Mouse (Mus musculus) right cerebral cortex, adult 18-20 months (tissue): Measurements from ENCODE around the gene Ndufv1.
"Not testable (repeated sequence)": the region's sequence is repeated elsewhere in the genome, so short reads cannot be mapped to it uniquely, and the experiment has no call there.

Experiments used
- DNase-seq: peaks from one replicate; pipeline ENCODE4 v3.0.0; 2022; ENCODE audit warnings: mixed read lengths

Gene Ndufv1

DNA sequence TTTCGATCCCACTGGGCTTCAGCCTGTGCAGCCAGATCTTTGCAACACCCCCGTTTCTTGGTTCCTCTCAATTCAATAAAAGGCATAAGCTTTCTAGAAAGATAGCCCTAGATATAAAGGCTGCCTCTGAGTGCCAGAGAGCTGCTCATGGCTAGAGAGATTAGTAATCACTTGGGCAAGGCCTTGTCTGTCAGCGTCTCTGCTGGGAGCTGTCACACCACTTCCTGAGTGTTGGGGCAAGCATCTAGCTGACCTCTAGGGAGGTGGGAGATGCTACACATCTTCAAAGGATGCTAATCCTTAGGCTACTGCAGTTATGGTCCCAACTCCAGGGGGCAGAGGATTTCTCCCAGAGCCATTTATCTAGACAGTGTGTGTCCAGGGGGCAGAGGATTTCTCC lies 45.3 kb downstream of the Ndufv1 start:
- DNase-seq: no peak

GRCm38 (mm10) chr19:3966330-3967075 lies 46.1 kb downstream of the Ndufv1 start:
- peak; percentile 24 for DNase-seq

- no peak for DNase-seq
These were observed 48.6 kb downstream of the Ndufv1 start for GRCm38 (mm10) chr19:3964030-3964429.

DNA sequence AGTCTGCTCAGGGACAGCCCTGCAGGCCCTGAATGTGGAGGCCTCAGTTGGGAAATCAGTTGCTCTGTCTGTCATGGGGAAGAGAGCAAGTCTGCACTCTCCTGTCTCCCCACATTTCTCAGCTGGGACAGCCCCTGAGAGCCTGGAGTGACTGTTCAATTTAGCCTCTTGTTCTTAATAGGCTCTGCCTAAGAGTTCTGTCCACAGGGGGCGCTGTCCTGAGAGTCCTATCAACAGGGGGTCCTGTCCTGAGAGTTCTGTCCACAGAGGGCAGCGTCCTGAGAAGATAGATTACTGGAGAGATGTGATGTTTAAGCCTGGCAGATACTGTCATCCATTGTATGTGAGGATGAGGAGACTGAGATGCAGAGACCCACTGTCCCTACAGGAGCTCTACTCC lies 50.1 kb downstream of the Ndufv1 start:
- DNase-seq: no peak

DNA sequence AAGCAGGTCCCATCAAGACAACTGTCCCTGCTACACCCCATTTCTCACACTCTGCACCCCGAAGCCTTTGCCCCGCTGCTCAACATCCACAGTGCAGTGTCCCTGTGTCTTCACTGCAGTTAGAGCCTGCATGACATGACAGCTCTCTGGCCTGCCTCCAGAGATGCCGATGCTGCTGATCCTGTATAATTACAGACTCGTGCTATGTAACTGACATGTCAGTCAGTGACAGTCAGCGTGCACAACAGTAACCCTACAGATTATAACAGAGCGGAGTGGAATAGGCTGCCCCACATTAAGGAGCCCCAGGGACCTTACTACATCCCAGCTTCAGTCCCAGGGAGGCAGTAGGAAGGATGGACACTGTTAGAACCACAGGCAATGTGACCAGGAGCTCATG lies 50.8 kb downstream of the Ndufv1 start:
- not testable (repeated sequence) for DNase-seq

- no peak for DNase-seq
These were observed 52.4 kb downstream of the Ndufv1 start for GRCm38 (mm10) chr19:3960211-3960610.

DNA sequence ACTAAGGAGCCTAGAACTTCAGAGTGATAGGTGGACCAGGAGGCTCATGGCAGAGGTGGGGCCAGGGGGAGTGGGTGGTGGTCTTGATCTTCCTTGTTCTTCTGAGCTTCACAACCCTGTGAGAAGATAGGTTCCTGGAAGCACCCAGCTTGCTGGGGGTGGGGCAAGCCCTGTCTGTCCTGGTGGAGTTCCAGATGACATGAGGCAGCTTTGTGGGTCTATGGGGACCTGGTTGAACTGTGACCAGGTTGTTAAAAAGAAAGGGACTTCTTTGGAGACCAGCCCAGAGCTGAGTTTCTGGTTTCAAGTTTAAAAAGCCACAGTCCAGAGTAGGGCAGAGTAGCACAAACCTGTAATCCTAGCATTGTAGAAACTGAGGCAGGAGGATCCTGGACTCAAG lies 53.6 kb downstream of the Ndufv1 start:
- DNase-seq: no peak

GRCm38 (mm10) chr19:3958470-3958869 lies 54.1 kb downstream of the Ndufv1 start, which contains the start of gene Aldh3b3:
Gene Aldh3b3 (plus strand): TSS chr19:3958645.
- no peak for DNase-seq
